Mouse (Mus musculus): ENCODE measurements around the gene Sema4f. TPM values are rescaled to one million over a fixed set of nuclear protein-coding genes. Genes with fewer than 3 reads are reported as not detected.
A peak's percentile ranks its signal among the peaks of the same experiment; 100 is the strongest.

Gene Sema4f
- total and polyA plus RNA-seq, 3 experiments: 0.04 TPM; not detected in 2

- in situ Hi-C loops (cut with MboI; ENCODE audit: low pct_ligation_motif_present, low pct_unique_long_range_greater_than_20kb, low sequenced_read_pairs): no loop called here
- peak; percentile 17 for DNase-seq (ENCODE audit: extremely low read depth)
- H3K4me3 ChIP-seq (replicated peaks in 1 of 3; ENCODE audit: low read depth in 2 of 3, low read length in 2 of 3, poor library complexity in 1 of 3): no peak overlapping the region
- H3K4me1 ChIP-seq (ENCODE audit: control insufficient read depth in 1 of 2, insufficient read depth in 2 of 2): peaks cover 0 to 3% of the 10 kb centered on the region in 2 experiments; a peak in 3 of 4 replicates
- dilution Hi-C loops (cut with MboI; ENCODE audit: extremely low pct_ligation_motif_present, extremely low pct_unique_long_range_greater_than_20kb, low sequenced_read_pairs): no loop called here
- no peaks in the 10 kb centered on the region for H3K27me3 ChIP-seq (replicated peaks)
- H3K9ac ChIP-seq (ENCODE audit: insufficient read depth, low read depth): no peak overlapping the region
- TF ChIP-seq SMC3 (IDR thresholded peaks at IDR 0.05; ENCODE audit: low read depth, low read length) (peak; percentile 7; the same call in 1 of the 2 replicates), USF1 (IDR thresholded peaks at IDR 0.05; ENCODE audit: low read depth, low read length) (no peak), CTCF (conservative IDR thresholded peaks at IDR 0.05 in 1 of 2, IDR thresholded peaks at IDR 0.05 in 1 of 2; ENCODE audit: low read depth in 2 of 2, low read length in 2 of 2) (peak; percentile 29 to 48; a peak in 3 of 4 replicates)
- H3K27ac ChIP-seq (ENCODE audit: insufficient read depth, low read depth): no peak overlapping the region
- H3K79me2 ChIP-seq (replicated peaks; ENCODE audit: control insufficient read depth, extremely low read depth, insufficient read depth, poor library complexity, severe bottlenecking): no peaks in the 10 kb centered on the region
- peaks cover 16% of the 10 kb centered on the region for H3K9me3 ChIP-seq (replicated peaks; ENCODE audit: low read length)
- H3K4me2 ChIP-seq (ENCODE audit: insufficient read depth, low read depth, poor library complexity, severe bottlenecking): no peak overlapping the region
- no peaks in the 10 kb centered on the region for H3K36me3 ChIP-seq (replicated peaks in 1 of 2; ENCODE audit: control insufficient read depth in 1 of 2, insufficient read depth in 1 of 2, low read length in 1 of 2)
Observed at GRCm38 (mm10) chr6:82945750-82946149, 6.2 kb upstream of the Sema4f start.

GRCm38 (mm10) chr6:82940765-82941164 is 1.2 kb upstream of the Sema4f start:
- Histone ChIP-seq H3K4me2 (ENCODE audit: insufficient read depth, low read depth, poor library complexity, severe bottlenecking) (no peak overlapping the region), H3K4me1 (ENCODE audit: control insufficient read depth in 1 of 2, insufficient read depth in 2 of 2) (peaks cover 0 to 11% of the 10 kb centered on the region in 2 experiments; a peak in 3 of 4 replicates), H3K79me2 (replicated peaks; ENCODE audit: control insufficient read depth, extremely low read depth, insufficient read depth, poor library complexity, severe bottlenecking) (no peaks in the 10 kb centered on the region), H3K9me3 (replicated peaks; ENCODE audit: low read length) (peaks cover 2% of the 10 kb centered on the region), H3K27ac (ENCODE audit: insufficient read depth, low read depth) (no peak overlapping the region), H3K27me3 (replicated peaks) (no peaks in the 10 kb centered on the region), H3K9ac (ENCODE audit: insufficient read depth, low read depth) (no peak overlapping the region), H3K4me3 (replicated peaks in 1 of 3; ENCODE audit: low read depth in 2 of 3, low read length in 2 of 3, poor library complexity in 1 of 3) (no peak overlapping the region), H3K36me3 (replicated peaks in 1 of 2; ENCODE audit: control insufficient read depth in 1 of 2, insufficient read depth in 1 of 2, low read length in 1 of 2) (no peaks in the 10 kb centered on the region)
- dilution Hi-C loops (cut with MboI; ENCODE audit: extremely low pct_ligation_motif_present, extremely low pct_unique_long_range_greater_than_20kb, low sequenced_read_pairs): no loop called here
- in situ Hi-C loops (cut with MboI; ENCODE audit: low pct_ligation_motif_present, low pct_unique_long_range_greater_than_20kb, low sequenced_read_pairs): no loop called here
- DNase-seq (ENCODE audit: extremely low read depth): peak; percentile 19
- TF ChIP-seq CHD2 (IDR thresholded peaks at IDR 0.05; ENCODE audit: low read length) (no peak), ZNF384 (IDR thresholded peaks at IDR 0.05; ENCODE audit: low read depth, low read length) (no peak), RCOR1 (conservative IDR thresholded peaks at IDR 0.05; ENCODE audit: low read depth, low read length) (no peak), GABPA (IDR thresholded peaks at IDR 0.05; ENCODE audit: insufficient replicate concordance, low read depth, low read length) (no peak), ZMIZ1 (IDR thresholded peaks at IDR 0.05; ENCODE audit: low read depth, low read length) (no peak), PAX5 (IDR thresholded peaks at IDR 0.05; ENCODE audit: low read length) (no peak), JUND (conservative IDR thresholded peaks at IDR 0.05; ENCODE audit: low read depth, low read length) (no peak), TCF12 (IDR thresholded peaks at IDR 0.05; ENCODE audit: low read depth, low read length) (no peak), NELFE (IDR thresholded peaks at IDR 0.05; ENCODE audit: low read depth, low read length) (no peak), MXI1 (IDR thresholded peaks at IDR 0.05; ENCODE audit: low read depth, low read length) (no peak), MAFK (IDR thresholded peaks at IDR 0.05; ENCODE audit: insufficient replicate concordance, low read length) (no peak), UBTF (IDR thresholded peaks at IDR 0.05; ENCODE audit: low read depth, low read length) (no peak), POLR2AphosphoS2 (IDR thresholded peaks at IDR 0.05; ENCODE audit: low read depth, low read length) (no peak), NRF1 (IDR thresholded peaks at IDR 0.05; ENCODE audit: low read depth, low read length) (no peak), MAX (IDR thresholded peaks at IDR 0.05; ENCODE audit: low read length) (no peak), EP300 (IDR thresholded peaks at IDR 0.05; ENCODE audit: low read length) (no peak), CHD1 (IDR thresholded peaks at IDR 0.05; ENCODE audit: low read depth, low read length) (no peak), MYC (IDR thresholded peaks at IDR 0.05; ENCODE audit: low read depth, low read length) (no peak), IRF4 (IDR thresholded peaks at IDR 0.05; ENCODE audit: low read depth, low read length) (no peak), SMC3 (IDR thresholded peaks at IDR 0.05; ENCODE audit: low read depth, low read length) (no peak)
